In the genomic region with DNA sequence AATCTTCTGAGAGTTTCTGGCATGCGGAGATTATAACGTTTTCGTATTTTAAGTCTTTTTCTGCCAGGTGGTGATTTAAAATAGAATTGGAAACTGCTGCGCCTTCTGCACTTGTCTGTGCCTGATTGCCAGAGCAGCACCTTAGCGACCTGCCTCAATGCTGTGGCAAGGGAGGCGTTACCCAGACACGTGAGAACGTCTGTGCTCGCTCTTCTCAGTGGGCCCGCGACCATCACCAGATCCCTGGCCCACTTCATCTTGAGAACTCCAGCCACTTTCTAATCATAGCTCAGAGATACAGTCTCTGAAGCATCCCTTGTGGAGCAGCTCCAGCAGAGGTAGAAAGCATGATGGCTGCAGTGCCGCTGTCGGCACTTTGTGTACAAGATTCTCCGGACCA, we compare ENCODE assay signal across 11 mouse cellular contexts. TPM values are rescaled to one million over a fixed set of nuclear protein-coding genes. Genes with fewer than 3 reads are reported as not detected.
A peak's percentile ranks its signal among the peaks of the same experiment; 100 is the strongest.
DNase-seq lines count a peak whose midpoint lies in the region; ATAC-seq and TF ChIP-seq lines count a peak whose summit lies in the region.
"Had no signal": no experiment of that assay in that cellular context is flagged by ENCODE, and none has a peak within 500 bp of the region (broad histone marks: within the 10 kb centered on the region; RNA-seq: fewer than 3 reads in every experiment).

No protein-coding gene starts in this region.

- peaks cover 41% of the 10 kb centered on the region for H3K4me1 ChIP-seq in E14TG2a.4 (replicated peaks; ENCODE audit: low read depth, low read length)
- peaks cover 10% of the 10 kb centered on the region for H3K4me1 ChIP-seq in forebrain, embryonic 12.5 days
- peaks cover 3% of the 10 kb centered on the region; the same call in 1 of the 2 replicates for H3K4me1 ChIP-seq in limb, embryonic 14.5 days (ENCODE audit: control insufficient read depth, insufficient read depth, low read length)
- H3K4me1 ChIP-seq: liver, embryonic 15.5 days had no signal

- no peaks in the 10 kb centered on the region for H3K9me3 ChIP-seq in E14TG2a.4 (ENCODE audit: low read length)
- no peaks in the 10 kb centered on the region for H3K9me3 ChIP-seq in forebrain, embryonic 12.5 days
- no peaks in the 10 kb centered on the region for H3K9me3 ChIP-seq in limb, embryonic 14.5 days (ENCODE audit: control insufficient read depth, low read length)
- H3K9me3 ChIP-seq: liver, embryonic 15.5 days had no signal

- no peak overlapping the region for H3K9ac ChIP-seq in forebrain, embryonic 12.5 days
- H3K9ac ChIP-seq in limb, embryonic 14.5 days (ENCODE audit: low read depth, low read length, severe bottlenecking): peak overlapping the region; percentile 28; the same call in 1 of the 2 replicates
- H3K9ac ChIP-seq: liver, embryonic 15.5 days had no signal

- intact Hi-C loops in gastrocnemius, postnatal 14 days (cut with DNase I; ENCODE audit: low total_unique reads): no loop called here

- no peak overlapping the region for H3K27ac ChIP-seq in forebrain, embryonic 12.5 days
- no peak overlapping the region for H3K27ac ChIP-seq in limb, embryonic 14.5 days (replicated peaks; ENCODE audit: low read depth, low read length)
- H3K27ac ChIP-seq: liver, embryonic 15.5 days had no signal

- peak; percentile 40 for DNase-seq in heart, adult 11 months
- no peak for DNase-seq in heart, postnatal 4 days
- no peak for DNase-seq in limb, embryonic 14.5 days (ENCODE audit: low spot score)
- DNase-seq in gastrocnemius, postnatal 14 days: no peak
- no peak for DNase-seq in testis, postnatal 14 days (ENCODE audit: low spot score)
- DNase-seq in kidney, postnatal 10 days: no peak
- DNase-seq: gastrocnemius, postnatal 36 days had no signal

- H3K4me2 ChIP-seq in forebrain, embryonic 12.5 days: peak overlapping the region; percentile 43
- peak overlapping the region; percentile 29 for H3K4me2 ChIP-seq in limb, embryonic 14.5 days (replicated peaks; ENCODE audit: low read depth, low read length, severe bottlenecking)
- H3K4me2 ChIP-seq: liver, embryonic 15.5 days had no signal

- no peaks in the 10 kb centered on the region for H3K36me3 ChIP-seq in E14TG2a.4 (ENCODE audit: insufficient read depth, low read length)
- no peaks in the 10 kb centered on the region for H3K36me3 ChIP-seq in forebrain, embryonic 12.5 days (replicated peaks)
- no peaks in the 10 kb centered on the region for H3K36me3 ChIP-seq in limb, embryonic 14.5 days (ENCODE audit: control insufficient read depth, insufficient read depth, low read length)
- H3K36me3 ChIP-seq: liver, embryonic 15.5 days had no signal

- peaks cover 33% of the 10 kb centered on the region for H3K27me3 ChIP-seq in E14TG2a.4 (ENCODE audit: insufficient read depth, low read length)
- 0 out of 2 replicates have a peak, but pooled peaks cover 5% of the 10 kb centered on the region for H3K27me3 ChIP-seq in forebrain, embryonic 12.5 days
- H3K27me3 ChIP-seq in limb, embryonic 14.5 days (ENCODE audit: control insufficient read depth, insufficient read depth, low read length): no peaks in the 10 kb centered on the region
- H3K27me3 ChIP-seq: CH12.LX had no signal

- TF ChIP-seq POLR2A in limb, embryonic 14.5 days (IDR thresholded peaks at IDR 0.05; ENCODE audit: borderline replicate concordance, extremely low read depth, insufficient read depth, insufficient read length): no peak

- WGBS in forebrain, embryonic 12.5 days: 30% methylated on average over 14 of the region's 14 CpGs
- 22% methylated on average over 14 of the region's 14 CpGs for WGBS in limb, embryonic 14.5 days

- H3K4me3 ChIP-seq in E14TG2a.4 (replicated peaks; ENCODE audit: low read length): peak overlapping the region; percentile 68
- H3K4me3 ChIP-seq in forebrain, embryonic 12.5 days (replicated peaks): peak overlapping the region; percentile 11
- no peak overlapping the region; the same call in 1 of the 2 replicates for H3K4me3 ChIP-seq in limb, embryonic 14.5 days (replicated peaks; ENCODE audit: low read length)
- H3K4me3 ChIP-seq: liver, embryonic 15.5 days had no signal

- no peak for ATAC-seq in forebrain, embryonic 12.5 days (ENCODE audit: low FRiP score)
- no peak for ATAC-seq in limb, embryonic 14.5 days (ENCODE audit: low FRiP score, low read depth)

- no peak for TF ChIP-seq CTCF in E14TG2a.4 (conservative IDR thresholded peaks at IDR 0.05; ENCODE audit: low read length)

RNA-seq across cellular contexts. Expression of gene Rcn1, which starts 28.4 kb away (rescaled TPM):
- 10 to 100 TPM; 57.3 to 61.7 TPM for total RNA-seq in heart, postnatal 4 days (2021)
- 102 and 114 TPM in 2 replicates for polyA plus RNA-seq in forebrain, embryonic 12.5 days (2016; fragmentation: Nextera tagmentation; extraction: Ambion mirVana)
- polyA plus RNA-seq in limb, embryonic 14.5 days (2012; rRNA removed): 144 and 185 TPM in 2 replicates
- polyA plus RNA-seq in limb, embryonic 14.5 days (2014; fragmentation: Nextera tagmentation; extraction: Ambion mirVana): 259 and 260 TPM in 2 replicates
- 10 to 100 TPM; 26.8 to 32.6 TPM for total RNA-seq in gastrocnemius, postnatal 14 days (2021)
